Mouse (Mus musculus) intestine, embryonic 16.5 days (tissue): ENCODE measurements around the gene Trabd. TPM values are rescaled to one million over a fixed set of nuclear protein-coding genes. Genes with fewer than 3 reads are reported as not detected.

ENCODE experiments used
- ATAC-seq: fragments of 200-750 bp; cut with Nextera tagmentation; 2 replicates; pipeline ENCODE4 v1.8.0; 2017; ENCODE audit warnings: moderate TSS enrichment, moderate library complexity
- H3K27ac ChIP-seq: fragments of 300-500 bp; sonication (generic); 2 replicates; pipeline ENCODE4 v1.5.1; 2014; ENCODE audit warnings: mild to moderate bottlenecking, low read length
- H3K27me3 ChIP-seq: fragments of 300-500 bp; sonication (generic); replicated peaks from 2 replicates; pipeline ENCODE4 v1.6.1; 2014; ENCODE audit warnings: low read length, control low read depth, mixed read lengths; ENCODE audit not compliant: control insufficient read depth, insufficient read depth
- H3K36me3 ChIP-seq: fragments of 300-500 bp; sonication (generic); 2 replicates; pipeline ENCODE4 v1.6.1; 2014; ENCODE audit warnings: low read length, control low read depth; ENCODE audit not compliant: control insufficient read depth, insufficient read depth
- H3K4me1 ChIP-seq: fragments of 300-500 bp; sonication (generic); 2 replicates; pipeline ENCODE4 v1.6.1; 2014; ENCODE audit warnings: low read length, control low read depth, mixed read lengths; ENCODE audit not compliant: control insufficient read depth, insufficient read depth
- H3K4me2 ChIP-seq: fragments of 300-500 bp; sonication (generic); 2 replicates; pipeline ENCODE4 v1.6.1; 2014; ENCODE audit warnings: low read depth, low read length, control low read depth
- H3K4me3 ChIP-seq: fragments of 300-500 bp; sonication (generic); 2 replicates; pipeline ENCODE4 v1.5.1; 2014; ENCODE audit warnings: mild to moderate bottlenecking, low read length
- H3K9ac ChIP-seq: fragments of 300-500 bp; sonication (generic); 2 replicates; pipeline ENCODE4 v1.6.1; 2014; ENCODE audit warnings: low read depth, low read length
- H3K9me3 ChIP-seq: fragments of 300-500 bp; sonication (generic); 2 replicates; pipeline ENCODE4 v1.6.1; 2016; ENCODE audit warnings: low read length, control low read depth; ENCODE audit not compliant: control insufficient read depth
- WGBS: fragments of 180-500 bp; shearing (Covaris S2); extraction: QIAGEN DNeasy Blood & Tissue Kit; methylation state at CpG from one replicate; pipeline ENCODE4 v1.1.7; 2014; 5-methylcytosine and 5-hydroxymethylcytosine counted together
- polyA plus RNA-seq: library from polyadenylated mRNA; unstranded; fragments of >200 nt; fragmentation: Nextera tagmentation; extraction: Ambion mirVana; gene quantifications from 2 replicates; pipeline ENCODE4 v1.2.1, GENCODE M21; 2015

The Trabd gene
- polyA plus RNA-seq: 53.2 and 56.4 TPM in 2 replicates

GRCm38 (mm10) chr15:89074613-89075477, at the start of gene Trabd:
TSS of gene Trabd (plus strand) at chr15:89075124.
- peak within 1 kb of the TSS; percentile 76 for H3K4me2 ChIP-seq
- H3K9me3 ChIP-seq: no peaks in the 10 kb centered on the region
- H3K9ac ChIP-seq: peak within 1 kb of the TSS; percentile 94
- WGBS: 29% methylated on average over 11 of the region's 11 CpGs
- no peaks in the 10 kb centered on the region for H3K36me3 ChIP-seq
- peak within 1 kb of the TSS; percentile 74 for H3K27ac ChIP-seq
- no peak for ATAC-seq
- peaks cover 38% of the 10 kb centered on the region for H3K4me1 ChIP-seq
- H3K27me3 ChIP-seq: no peaks in the 10 kb centered on the region
- peak within 1 kb of the TSS; percentile 88 for H3K4me3 ChIP-seq

GRCm38 (mm10) chr15:89044381-89044780, 30.5 kb upstream of the Trabd start:
- no peaks in the 10 kb centered on the region for H3K27me3 ChIP-seq
- H3K4me3 ChIP-seq: no peak overlapping the region
- no peak overlapping the region for H3K27ac ChIP-seq
- no peaks in the 10 kb centered on the region for H3K36me3 ChIP-seq
- H3K4me1 ChIP-seq: no peaks in the 10 kb centered on the region
- WGBS: 76% methylated on average over 5 of the region's 5 CpGs
- ATAC-seq: no peak
- no peaks in the 10 kb centered on the region for H3K9me3 ChIP-seq
- H3K4me2 ChIP-seq: no peak overlapping the region
- no peak overlapping the region for H3K9ac ChIP-seq

GRCm38 (mm10) chr15:89046356-89046755, 28.6 kb upstream of the Trabd start:
- H3K36me3 ChIP-seq: no peaks in the 10 kb centered on the region
- no peaks in the 10 kb centered on the region for H3K4me1 ChIP-seq
- H3K4me3 ChIP-seq: no peak overlapping the region
- WGBS: 75% methylated on average over 4 of the region's 4 CpGs
- no peak overlapping the region for H3K27ac ChIP-seq
- H3K9ac ChIP-seq: no peak overlapping the region
- no peak overlapping the region for H3K4me2 ChIP-seq
- H3K9me3 ChIP-seq: no peaks in the 10 kb centered on the region
- H3K27me3 ChIP-seq: no peaks in the 10 kb centered on the region
- ATAC-seq: no peak

GRCm38 (mm10) chr15:89054666-89055065, 20.3 kb upstream of the Trabd start:
- Histone ChIP-seq H3K27me3 (peaks cover 25% of the 10 kb centered on the region), H3K36me3 (no peaks in the 10 kb centered on the region), H3K4me2 (no peak overlapping the region), H3K4me1 (no peaks in the 10 kb centered on the region), H3K27ac (no peak overlapping the region), H3K9ac (no peak overlapping the region), H3K4me3 (no peak overlapping the region), H3K9me3 (no peaks in the 10 kb centered on the region)
- WGBS: 82% methylated on average over 7 of the region's 7 CpGs
- ATAC-seq: no peak

- no peak overlapping the region for H3K27ac ChIP-seq
- no peak overlapping the region for H3K9ac ChIP-seq
- no peaks in the 10 kb centered on the region for H3K9me3 ChIP-seq
- 24% methylated on average over 6 of the region's 6 CpGs for WGBS
- H3K36me3 ChIP-seq: no peaks in the 10 kb centered on the region
- H3K27me3 ChIP-seq: peaks cover 38% of the 10 kb centered on the region
- ATAC-seq: no peak
- no peak overlapping the region for H3K4me2 ChIP-seq
- no peak overlapping the region for H3K4me3 ChIP-seq
- H3K4me1 ChIP-seq: peaks cover 4% of the 10 kb centered on the region; the same call in 1 of the 2 replicates
Observed at GRCm38 (mm10) chr15:89058736-89059135, 16.2 kb upstream of the Trabd start.

- Histone ChIP-seq H3K4me2 (peak within 1 kb of the TSS; percentile 99), H3K4me1 (peaks cover 4% of the 10 kb centered on the region; the same call in 1 of the 2 replicates), H3K27me3 (peaks cover 38% of the 10 kb centered on the region), H3K9me3 (no peaks in the 10 kb centered on the region), H3K36me3 (no peaks in the 10 kb centered on the region), H3K4me3 (peak within 1 kb of the TSS; percentile 60), H3K27ac (no peak within 1 kb of the TSS), H3K9ac (peak within 1 kb of the TSS; percentile 62)
- 2% methylated on average over 29 of the region's 57 CpGs for WGBS
- ATAC-seq: no peak
Observed at GRCm38 (mm10) chr15:89059161-89059931, 15.6 kb upstream of the Trabd start, which contains the start of gene Panx2. TSS of gene Panx2 (plus strand) at chr15:89059734.

GRCm38 (mm10) chr15:89060032-89060681, 14.8 kb upstream of the Trabd start:
- ATAC-seq: peak; percentile 50; the same call in 1 of the 2 replicates
- H3K9me3 ChIP-seq: no peaks in the 10 kb centered on the region
- H3K4me2 ChIP-seq: peak overlapping the region; percentile 99
- H3K4me1 ChIP-seq: peaks cover 4% of the 10 kb centered on the region; the same call in 1 of the 2 replicates
- H3K27ac ChIP-seq: no peak overlapping the region
- H3K9ac ChIP-seq: peak overlapping the region; percentile 62
- peaks cover 38% of the 10 kb centered on the region for H3K27me3 ChIP-seq
- H3K36me3 ChIP-seq: no peaks in the 10 kb centered on the region
- 2% methylated on average over 47 of the region's 48 CpGs for WGBS
- peak overlapping the region; percentile 60 for H3K4me3 ChIP-seq

- H3K4me3 ChIP-seq: no peak overlapping the region
- H3K4me2 ChIP-seq: no peak overlapping the region
- ATAC-seq: 0 out of 2 replicates have a peak, but pooled peaks have one; percentile 6
- WGBS: 88% methylated on average over 12 of the region's 12 CpGs
- H3K27ac ChIP-seq: no peak overlapping the region
- no peaks in the 10 kb centered on the region for H3K9me3 ChIP-seq
- no peak overlapping the region for H3K9ac ChIP-seq
- peaks cover 4% of the 10 kb centered on the region; the same call in 1 of the 2 replicates for H3K4me1 ChIP-seq
- H3K27me3 ChIP-seq: peaks cover 38% of the 10 kb centered on the region
- H3K36me3 ChIP-seq: no peaks in the 10 kb centered on the region
Observed at GRCm38 (mm10) chr15:89060811-89061460, 14.0 kb upstream of the Trabd start.
